Mouse (Mus musculus) lung, postnatal 0 days (tissue): ENCODE measurements at regions not wholly inside any gene's neighbourhood (a gene's known extent, or its start where the extent isn't known, plus 50 kb on each side); places are given as distances from the start of the nearest gene placed in this dataset.

Experiments used
- CTCF ChIP-seq: IDR thresholded peaks from 2 replicates; pipeline ENCODE4 v1.5.1; 2016; ENCODE audit warnings: antibody characterized with exemption, mild to moderate bottlenecking
- EP300 ChIP-seq: IDR thresholded peaks from 2 replicates; pipeline ENCODE4 v1.6.1; 2016; ENCODE audit warnings: antibody characterized with exemption, mild to moderate bottlenecking, control low read depth

DNA sequence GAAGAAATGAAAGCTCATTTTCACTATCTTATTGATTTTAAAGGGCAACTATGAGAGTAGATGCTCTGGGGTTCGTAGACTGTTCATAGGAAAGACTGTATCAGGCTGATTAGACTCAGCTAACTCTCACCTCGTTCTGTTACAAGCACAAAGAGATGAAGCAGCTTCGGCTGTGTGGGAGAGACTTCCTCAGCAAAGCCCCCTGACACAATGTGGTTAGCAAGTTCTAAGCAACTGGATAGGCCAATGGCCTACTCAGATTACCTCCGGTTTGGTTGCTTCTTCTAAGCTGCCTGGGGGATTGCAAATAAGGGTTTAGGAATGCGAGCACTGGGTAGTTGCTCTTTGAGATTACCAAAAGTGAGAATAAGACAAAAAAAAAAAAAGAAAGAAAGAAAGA is 146.4 kb upstream of the Elac2 start:
- TF ChIP-seq CTCF, result no peak
- TF ChIP-seq EP300, result no peak
